22 mouse cellular contexts compared by ENCODE assay signal in the genomic region with DNA sequence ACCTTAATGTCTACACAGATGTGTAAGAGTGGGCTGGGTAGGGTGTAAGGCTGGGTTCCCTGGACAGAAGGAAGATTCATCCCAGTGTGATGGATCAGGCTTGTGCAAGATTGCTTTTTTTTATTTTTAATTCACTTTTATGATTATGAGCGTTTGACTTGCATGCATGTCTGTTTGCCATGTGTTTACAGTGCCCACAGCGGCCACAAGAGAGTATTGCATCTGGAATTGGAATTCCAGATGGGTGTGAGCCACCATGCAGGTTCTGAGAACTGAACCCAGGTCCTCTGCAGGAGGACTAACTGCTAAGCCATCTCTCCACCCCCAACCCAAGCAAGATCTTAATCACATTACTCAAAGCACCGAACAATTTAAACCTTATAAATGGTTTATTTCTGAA. TPM values are rescaled to one million over a fixed set of nuclear protein-coding genes. Genes with fewer than 3 reads are reported as not detected.
A peak's percentile ranks its signal among the peaks of the same experiment; 100 is the strongest.
DNase-seq lines count a peak whose midpoint lies in the region; ATAC-seq and TF ChIP-seq lines count a peak whose summit lies in the region.
"Had no signal": no experiment of that assay in that cellular context is flagged by ENCODE, and none has a peak within 500 bp of the region (broad histone marks: within the 10 kb centered on the region; RNA-seq: fewer than 3 reads in every experiment).

No protein-coding gene starts in this region.

- H3K27ac ChIP-seq in hindbrain, postnatal 0 days = no peak overlapping the region
- no peak overlapping the region for H3K27ac ChIP-seq in hindbrain, embryonic 16.5 days (ENCODE audit: low read depth, low read length)
- no peak overlapping the region for H3K27ac ChIP-seq in liver, postnatal 0 days (ENCODE audit: low read depth)
- no peak overlapping the region for H3K27ac ChIP-seq in MEL (ENCODE audit: control insufficient read depth, low read depth, low read length)
- H3K27ac ChIP-seq in limb, embryonic 10.5 days = no peak overlapping the region
- H3K27ac ChIP-seq: embryonic facial prominence, embryonic 15.5 days; heart, embryonic 10.5 days; midbrain, embryonic 15.5 days had no signal

- no peak for ATAC-seq in hindbrain, postnatal 0 days
- no peak for ATAC-seq in hindbrain, embryonic 16.5 days
- no peak for ATAC-seq in liver, postnatal 0 days
- ATAC-seq in megakaryocyte-erythroid progenitor cell, adult 5-6 weeks (replicated peaks; ENCODE audit: low FRiP score, low TSS enrichment, poor library complexity, severe bottlenecking) = no peak
- ATAC-seq: forebrain, embryonic 16.5 days; midbrain, embryonic 15.5 days had no signal

- no peak overlapping the region for H3K4me2 ChIP-seq in hindbrain, postnatal 0 days (ENCODE audit: low read depth, low read length)
- H3K4me2 ChIP-seq in hindbrain, embryonic 16.5 days (ENCODE audit: low read length) = no peak overlapping the region
- H3K4me2 ChIP-seq in liver, postnatal 0 days (ENCODE audit: low read depth, low read length) = no peak overlapping the region
- H3K4me2 ChIP-seq: embryonic facial prominence, embryonic 15.5 days; midbrain, embryonic 15.5 days had no signal

- DNase-seq in hindbrain, postnatal 0 days (ENCODE audit: low spot score) = no peak
- no peak for DNase-seq in liver, postnatal 0 days
- no peak for DNase-seq in liver
- no peak for DNase-seq in MEL (ENCODE audit: low read depth, low spot score)
- DNase-seq in limb, embryonic 10.5 days (ENCODE audit: low spot score) = peak; percentile 12
- DNase-seq: adrenal gland, postnatal 25 days; cerebellum, adult 9-10 months; kidney, adult 2 months; kidney, postnatal 10 days; layer of hippocampus, postnatal 36 days; lung, postnatal 36 days; thymus, postnatal 25 days had no signal

- H3K36me3 ChIP-seq in hindbrain, postnatal 0 days (ENCODE audit: insufficient read depth, low read length) = no peaks in the 10 kb centered on the region
- H3K36me3 ChIP-seq in hindbrain, embryonic 16.5 days (ENCODE audit: control insufficient read depth, insufficient read depth, low read length) = no peaks in the 10 kb centered on the region
- no peaks in the 10 kb centered on the region for H3K36me3 ChIP-seq in liver, postnatal 0 days (replicated peaks; ENCODE audit: insufficient read depth, low read length)
- no peaks in the 10 kb centered on the region for H3K36me3 ChIP-seq in MEL (ENCODE audit: control insufficient read depth in 1 of 2, insufficient read depth in 2 of 2, low read length in 2 of 2)
- H3K36me3 ChIP-seq in limb, embryonic 10.5 days = no peaks in the 10 kb centered on the region
- H3K36me3 ChIP-seq: embryonic facial prominence, embryonic 15.5 days; heart, embryonic 10.5 days; midbrain, embryonic 15.5 days had no signal

- TF ChIP-seq RAD21 in MEL (IDR thresholded peaks at IDR 0.05; ENCODE audit: low read depth, low read length) = no peak; the same call in none of the 2 replicates

- H3K4me1 ChIP-seq in hindbrain, postnatal 0 days (ENCODE audit: insufficient read depth, low read length) = no peaks in the 10 kb centered on the region
- no peaks in the 10 kb centered on the region for H3K4me1 ChIP-seq in hindbrain, embryonic 16.5 days (ENCODE audit: control insufficient read depth, insufficient read depth, low read depth, low read length)
- no peaks in the 10 kb centered on the region for H3K4me1 ChIP-seq in liver, postnatal 0 days (ENCODE audit: insufficient read depth)
- H3K4me1 ChIP-seq in MEL (ENCODE audit: control insufficient read depth in 1 of 2, insufficient read depth in 2 of 2, low read length in 2 of 2) = no peaks in the 10 kb centered on the region
- peaks cover 5% of the 10 kb centered on the region for H3K4me1 ChIP-seq in limb, embryonic 10.5 days
- H3K4me1 ChIP-seq: embryonic facial prominence, embryonic 15.5 days; heart, embryonic 10.5 days; midbrain, embryonic 15.5 days had no signal

- no peak overlapping the region for H3K4me3 ChIP-seq in hindbrain, postnatal 0 days (ENCODE audit: low read length)
- H3K4me3 ChIP-seq in hindbrain, embryonic 16.5 days (ENCODE audit: low read length) = no peak overlapping the region
- H3K4me3 ChIP-seq in liver, postnatal 0 days (ENCODE audit: low read depth, low read length) = no peak overlapping the region
- H3K4me3 ChIP-seq in MEL (ENCODE audit: control insufficient read depth in 1 of 2, insufficient read depth in 1 of 2, low read depth in 2 of 2, low read length in 2 of 2) = no peak overlapping the region
- no peak overlapping the region for H3K4me3 ChIP-seq in limb, embryonic 10.5 days
- H3K4me3 ChIP-seq: embryonic facial prominence, embryonic 15.5 days; heart, embryonic 10.5 days; megakaryocyte, embryonic 14.5 days; midbrain, embryonic 15.5 days had no signal

- no peaks in the 10 kb centered on the region for H3K9me3 ChIP-seq in hindbrain, postnatal 0 days (ENCODE audit: low read length)
- no peaks in the 10 kb centered on the region for H3K9me3 ChIP-seq in hindbrain, embryonic 16.5 days (ENCODE audit: control insufficient read depth, low read length)
- no peaks in the 10 kb centered on the region for H3K9me3 ChIP-seq in liver, postnatal 0 days (ENCODE audit: low read length)
- H3K9me3 ChIP-seq in MEL (replicated peaks; ENCODE audit: insufficient read depth, low read length) = no peaks in the 10 kb centered on the region
- H3K9me3 ChIP-seq in limb, embryonic 10.5 days (replicated peaks) = no peaks in the 10 kb centered on the region
- H3K9me3 ChIP-seq: embryonic facial prominence, embryonic 15.5 days; heart, embryonic 10.5 days; megakaryocyte, embryonic 14.5 days; midbrain, embryonic 15.5 days had no signal

- no peak overlapping the region for H3K9ac ChIP-seq in hindbrain, postnatal 0 days (replicated peaks; ENCODE audit: low read length)
- H3K9ac ChIP-seq in hindbrain, embryonic 16.5 days (ENCODE audit: low read depth, low read length) = no peak overlapping the region
- H3K9ac ChIP-seq in liver, postnatal 0 days (replicated peaks) = no peak overlapping the region
- no peak overlapping the region for H3K9ac ChIP-seq in MEL (ENCODE audit: control insufficient read depth, low read depth, low read length, poor library complexity, severe bottlenecking)
- H3K9ac ChIP-seq: embryonic facial prominence, embryonic 15.5 days; midbrain, embryonic 15.5 days had no signal

- H3K79me2 ChIP-seq in MEL (ENCODE audit: control insufficient read depth, insufficient read depth, low read length, poor library complexity) = no peaks in the 10 kb centered on the region

- TF ChIP-seq EP300 in liver, postnatal 0 days (IDR thresholded peaks at IDR 0.05; ENCODE audit: low read depth) = no peak
- TF ChIP-seq EP300 in MEL (IDR thresholded peaks at IDR 0.05; ENCODE audit: low read depth in 1 of 2, low read length in 2 of 2) = no peak

- peak; percentile 32; the same call in 1 of the 2 replicates for TF ChIP-seq CTCF in hindbrain, postnatal 0 days (IDR thresholded peaks at IDR 0.05; ENCODE audit: low read depth)
- peak; percentile 29; the same call in 1 of the 2 replicates for TF ChIP-seq CTCF in liver, postnatal 0 days (IDR thresholded peaks at IDR 0.05; ENCODE audit: low read depth)
- TF ChIP-seq CTCF in MEL (IDR thresholded peaks at IDR 0.05 in 2 of 3, conservative IDR thresholded peaks at IDR 0.05 in 1 of 3; ENCODE audit: control insufficient read depth in 1 of 3, insufficient read depth in 1 of 3, low read depth in 2 of 3, low read length in 3 of 3, poor library complexity in 1 of 3, severe bottlenecking in 1 of 3) = peak in 2 of 3 experiments; percentile 6 to 28; a peak in 2 of 6 replicates

- WGBS in hindbrain, postnatal 0 days = 59% methylated on average over 3 of the region's 3 CpGs
- 54% methylated on average over 3 of the region's 3 CpGs for WGBS in hindbrain, embryonic 16.5 days
- WGBS in liver, postnatal 0 days (ENCODE audit: insufficient replicate concordance) = 41% methylated on average over 3 of the region's 3 CpGs
- 58% methylated on average over 3 of the region's 3 CpGs for WGBS in limb, embryonic 10.5 days

- H3K27me3 ChIP-seq in hindbrain, postnatal 0 days (ENCODE audit: insufficient read depth, low read length) = no peaks in the 10 kb centered on the region
- peaks cover 4% of the 10 kb centered on the region for H3K27me3 ChIP-seq in hindbrain, embryonic 16.5 days (replicated peaks; ENCODE audit: control insufficient read depth, insufficient read depth, low read length)
- H3K27me3 ChIP-seq in liver, postnatal 0 days (ENCODE audit: insufficient read depth, low read length) = no peaks in the 10 kb centered on the region
- peaks cover 5 to 11% of the 10 kb centered on the region in 2 experiments; a peak in 3 of 4 replicates for H3K27me3 ChIP-seq in MEL (ENCODE audit: control insufficient read depth in 1 of 2, insufficient read depth in 2 of 2, low read length in 2 of 2)
- peaks cover 29% of the 10 kb centered on the region for H3K27me3 ChIP-seq in limb, embryonic 10.5 days (ENCODE audit: low read depth, poor library complexity, severe bottlenecking)

- no peak for TF ChIP-seq POLR2A in MEL (IDR thresholded peaks at IDR 0.05; ENCODE audit: control insufficient read depth in 1 of 2, insufficient read depth in 1 of 2, low read depth in 1 of 2, low read length in 2 of 2, poor library complexity in 1 of 2)

TF ChIP-seq in MEL, 35 proteins besides CTCF, POLR2A, EP300 and RAD21:
- no peak for TF ChIP-seq POLR2AphosphoS2 (IDR thresholded peaks at IDR 0.05; ENCODE audit: low read length)
- TF ChIP-seq USF2 (IDR thresholded peaks at IDR 0.05; ENCODE audit: borderline replicate concordance in 1 of 2, insufficient read depth in 1 of 2, low read depth in 1 of 2, low read length in 2 of 2) = no peak
- TF ChIP-seq CHD2 (IDR thresholded peaks at IDR 0.05; ENCODE audit: low read length) = no peak
- no peak for TF ChIP-seq TAL1 (IDR thresholded peaks at IDR 0.05; ENCODE audit: low read length)
- no peak for TF ChIP-seq MAZ (IDR thresholded peaks at IDR 0.05; ENCODE audit: low read depth, low read length)

RNA-seq across cellular contexts. Expression of gene T, which starts 9.8 kb away (rescaled TPM):
- total RNA-seq in hindbrain, postnatal 0 days (2014; rRNA removed) = 0.52 TPM in 1 of 2 replicates, not detected in the other
- 0.31 and 0.44 TPM in 2 replicates for polyA plus RNA-seq in hindbrain, postnatal 0 days (2015; fragmentation: Nextera tagmentation; extraction: Ambion mirVana)
- polyA plus RNA-seq in hindbrain, embryonic 16.5 days (2015; fragmentation: Nextera tagmentation; extraction: Ambion mirVana) = 0.25 and 0.35 TPM in 2 replicates
- polyA plus RNA-seq in liver, postnatal 0 days (2015; fragmentation: Nextera tagmentation; extraction: Ambion mirVana) = not detected in 2 replicates
- total RNA-seq in MEL (2012; rRNA removed) = not detected in 2 replicates
- polyA plus RNA-seq in MEL (2012; ENCODE audit: insufficient read depth in 1 of 2, insufficient read length in 2 of 2, low read depth in 1 of 2, low replicate concordance in 2 of 2, missing spikeins in 1 of 2) = not detected
- polyA plus RNA-seq in limb, embryonic 10.5 days (2016; fragmentation: Nextera tagmentation; extraction: Ambion mirVana) = 0.93 and 1.2 TPM in 2 replicates
- not detected in 2 replicates for total RNA-seq in megakaryocyte-erythroid progenitor cell, adult 5-6 weeks (2014; fragmentation: Nextera tagmentation)
- not detected in 2 replicates for total RNA-seq in megakaryocyte-erythroid progenitor cell, adult 5-6 weeks (2017)
- total RNA-seq: adrenal gland, postnatal 25 days; layer of hippocampus, postnatal 36 days; left cerebral cortex, postnatal 25 days had no signal
- polyA plus RNA-seq: kidney, adult 2 months; liver, embryonic 16.5 days; spleen, adult 2 months had no signal
